Mouse (Mus musculus) heart, postnatal 25 days (tissue): ENCODE results near the gene Spock2. TPM values are rescaled to one million over a fixed set of nuclear protein-coding genes. Genes with fewer than 3 reads are reported as not detected.
A peak's percentile ranks its signal among the peaks of the same experiment; 100 is the strongest.
"Not testable (repeated sequence)": the region's sequence is repeated elsewhere in the genome, so short reads cannot be mapped to it uniquely, and the experiment has no call there.

ENCODE experiments used
- DNase-seq: peaks from one replicate; pipeline ENCODE4 v3.0.0; 2022; ENCODE audit warnings: low spot score
- intact Hi-C: fragments of 180-260 bp; cut with DNase I; formaldehyde crosslinking; loops from one replicate; pipeline ENCODE4 v1.15.1; 2025
- total RNA-seq, 2 experiments: library from RNA; stranded (reverse); gene quantifications; 2 replicates each; pipeline ENCODE4 v1.2.3; 2021

The Spock2 gene
- total RNA-seq, 2 experiments from 2014 or later: 14.8 to 16.1 TPM

DNA sequence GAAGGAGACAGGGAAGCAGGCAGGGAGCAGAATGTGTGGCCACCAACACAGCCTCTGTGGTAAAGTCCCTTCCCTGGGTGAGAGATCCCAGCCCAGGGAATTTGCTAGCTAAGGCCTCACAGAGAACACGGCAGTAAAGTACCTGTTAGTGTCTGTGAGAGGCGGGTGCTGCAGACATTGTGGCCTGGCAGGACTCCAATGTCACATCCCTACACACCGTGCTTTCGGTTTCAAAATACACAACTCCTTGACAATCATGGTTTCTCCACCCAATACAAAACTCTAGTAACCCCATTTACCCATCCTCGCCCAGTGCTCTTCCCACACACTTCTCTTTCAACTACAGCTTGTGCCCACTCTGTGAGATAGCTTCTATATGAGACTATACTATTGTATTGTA is 32.7 kb downstream of the Spock2 start:
- DNase-seq: no peak
- intact Hi-C loops: no loop called here

DNA sequence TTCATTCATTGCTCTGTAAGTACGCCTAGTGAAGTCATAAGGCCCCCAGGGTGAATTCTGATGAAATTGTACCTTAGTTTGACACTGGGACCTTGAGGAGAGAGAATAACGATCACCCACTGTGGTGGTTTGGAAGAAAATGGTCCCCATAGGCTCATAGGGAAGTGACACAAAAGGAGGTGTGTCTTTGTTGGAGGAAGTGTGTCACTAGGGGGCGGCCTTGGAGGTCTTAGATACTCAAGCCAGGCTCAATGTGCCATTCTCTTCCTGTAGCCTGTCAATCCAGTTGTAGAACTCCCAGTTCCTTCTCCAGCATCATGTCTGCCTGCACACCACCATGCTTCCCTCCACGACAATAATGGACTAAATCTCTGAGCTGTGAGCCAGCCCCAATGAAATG is 34.7 kb downstream of the Spock2 start:
- DNase-seq: no peak
- intact Hi-C loops: no loop called here

- DNase-seq: no peak
- intact Hi-C loops: no loop called here
Observed at GRCm38 (mm10) chr10:60141656-60142160, 35.7 kb downstream of the Spock2 start.

DNA sequence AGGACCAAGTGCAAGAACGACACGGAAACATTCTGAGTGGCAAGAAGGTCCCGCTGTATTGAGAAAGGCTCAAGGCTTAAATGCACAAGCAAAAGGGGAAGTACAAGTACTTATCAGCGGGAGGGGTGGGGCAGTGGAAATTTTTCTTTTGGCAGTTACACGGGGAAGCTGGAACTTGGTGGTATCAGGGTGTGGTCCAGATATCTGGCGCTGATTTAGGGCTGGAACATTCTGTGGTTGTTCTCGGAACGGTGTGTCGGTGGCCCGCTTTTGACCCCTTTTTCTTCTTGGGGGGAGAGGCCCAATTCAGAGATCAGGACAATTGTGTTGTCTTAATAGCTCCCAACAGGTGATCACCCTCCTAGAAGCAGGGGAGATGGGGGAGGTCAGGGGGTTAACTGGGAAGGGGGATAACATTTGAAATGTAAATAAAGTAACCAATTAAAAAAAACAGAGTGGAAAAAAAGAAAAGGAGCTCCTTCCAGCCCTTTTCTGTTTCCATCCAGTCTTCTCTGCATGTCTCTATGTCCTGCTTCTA is 41.6 kb downstream of the Spock2 start:
- intact Hi-C loops: loop anchor here (2.0 to 5.0 kb wide), 4 partner anchors 43 to 255 kb away; no protein-coding TSS in a partner anchor
- DNase-seq: peak; percentile 21

DNA sequence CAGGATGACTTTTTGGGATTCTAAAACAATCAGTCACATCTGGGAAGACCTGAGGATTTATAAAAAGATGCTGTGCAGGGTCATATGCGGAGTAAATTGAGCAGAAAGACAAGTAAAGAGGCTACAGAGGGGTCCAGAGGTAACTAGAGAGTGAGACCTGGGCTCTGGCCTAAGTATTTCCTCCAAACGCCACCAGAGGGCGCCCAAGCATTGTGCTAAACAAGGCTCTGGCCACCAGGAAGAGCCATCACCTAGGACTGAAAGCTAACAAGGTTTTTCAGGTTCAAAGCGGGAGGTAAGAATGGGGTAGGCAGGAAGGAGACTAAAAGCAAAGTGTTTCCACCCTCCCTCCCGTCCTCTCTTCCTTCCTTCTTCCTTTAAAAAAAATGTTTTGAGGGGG is 42.1 kb downstream of the Spock2 start:
- intact Hi-C loops: loop anchor here (2.0 to 5.0 kb wide), 4 partner anchors 43 to 256 kb away; no protein-coding TSS in a partner anchor

DNA sequence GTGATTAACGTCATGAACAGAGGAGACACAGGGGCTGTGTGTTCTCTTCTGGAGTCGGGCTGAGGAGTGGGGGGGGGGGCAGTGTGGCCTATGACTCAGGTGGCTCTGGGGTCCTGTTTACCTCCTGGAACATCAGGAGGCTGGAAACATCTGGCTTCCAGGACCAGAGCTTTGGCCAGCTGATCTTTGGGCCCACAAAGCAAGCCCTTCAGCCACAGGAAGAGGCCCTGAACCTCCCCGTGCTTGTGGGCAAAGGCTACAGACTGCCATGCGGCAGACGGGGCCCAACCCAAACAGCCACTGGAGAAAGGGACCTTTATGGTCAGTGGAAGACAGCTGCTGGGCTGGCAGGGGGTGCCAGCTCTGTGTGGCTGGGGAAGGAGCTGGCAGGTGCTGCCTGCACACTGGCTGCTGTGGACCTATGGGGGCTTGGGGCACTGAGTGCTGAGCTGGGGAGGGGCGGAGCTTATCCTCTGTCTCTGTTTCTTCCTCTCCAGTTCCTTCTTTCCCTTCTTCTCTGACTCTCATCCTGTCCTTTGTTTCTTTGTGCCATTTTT is 45.2 kb downstream of the Spock2 start:
- DNase-seq: no peak
- intact Hi-C loops: no loop called here

More for the DNA sequence above, 42.1 kb downstream of the Spock2 start:
- DNase-seq: peak; percentile 39

DNA sequence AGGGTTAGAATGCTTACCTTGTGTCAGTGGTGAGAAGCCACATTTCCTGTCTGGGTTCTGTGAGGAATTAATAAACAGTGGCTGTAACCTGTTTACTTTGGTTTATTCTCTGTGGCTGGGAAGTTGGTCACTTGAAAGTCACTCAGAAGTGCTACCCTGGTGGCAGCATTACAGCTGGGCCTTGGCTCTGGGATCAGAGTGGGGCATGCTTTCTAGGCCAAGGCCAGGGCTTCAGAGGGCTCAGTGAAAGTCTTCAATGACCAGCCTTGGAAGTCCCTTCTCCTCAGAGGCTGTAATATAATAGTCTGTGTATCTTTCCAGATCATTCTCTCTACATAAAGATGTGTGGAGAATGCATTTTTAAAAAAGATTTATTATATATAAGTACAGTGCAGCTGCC is 50.0 kb downstream of the Spock2 start:
- no peak for DNase-seq
- intact Hi-C loops: no loop called here

DNA sequence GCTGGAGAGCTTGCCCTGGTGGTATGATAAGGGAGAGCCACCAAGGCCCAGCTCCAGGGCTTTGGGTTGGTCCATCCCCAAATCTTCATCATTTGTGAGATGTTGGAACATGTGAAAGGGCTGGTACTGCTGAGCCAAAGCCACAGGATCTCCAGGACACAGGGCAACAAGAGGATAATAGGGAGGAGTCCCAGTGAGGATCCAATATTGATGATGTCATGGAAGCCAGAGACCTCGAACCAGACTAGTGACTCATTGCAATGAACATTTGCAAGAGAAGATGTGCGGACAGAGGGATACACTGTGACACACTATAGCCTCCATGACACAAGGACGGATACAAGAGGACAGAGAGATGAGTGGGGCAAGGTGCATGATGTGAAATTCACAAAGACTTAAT is 52.1 kb downstream of the Spock2 start:
- DNase-seq: no peak
- intact Hi-C loops: no loop called here

DNA sequence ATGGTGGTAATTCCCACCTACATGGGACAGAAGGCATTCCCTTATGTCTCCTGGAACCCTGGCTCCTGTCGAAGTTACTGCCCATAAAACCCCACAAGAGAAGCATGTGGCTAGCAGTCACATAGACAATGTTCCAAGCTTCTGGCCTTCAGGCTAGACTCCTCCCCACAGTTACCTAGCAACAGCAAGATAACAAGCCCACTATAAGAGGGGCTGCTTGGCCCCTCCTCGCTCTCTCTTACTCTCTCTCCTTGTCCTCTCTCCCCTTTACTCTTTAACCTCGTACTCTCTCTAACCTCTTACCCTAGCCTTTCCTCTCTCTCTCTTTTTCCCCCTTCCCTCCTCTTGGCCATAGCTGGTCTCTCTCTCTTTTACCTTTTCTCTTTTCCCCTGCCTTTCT is 55.4 kb downstream of the Spock2 start:
- DNase-seq, intact Hi-C loops: not testable (repeated sequence)

DNA sequence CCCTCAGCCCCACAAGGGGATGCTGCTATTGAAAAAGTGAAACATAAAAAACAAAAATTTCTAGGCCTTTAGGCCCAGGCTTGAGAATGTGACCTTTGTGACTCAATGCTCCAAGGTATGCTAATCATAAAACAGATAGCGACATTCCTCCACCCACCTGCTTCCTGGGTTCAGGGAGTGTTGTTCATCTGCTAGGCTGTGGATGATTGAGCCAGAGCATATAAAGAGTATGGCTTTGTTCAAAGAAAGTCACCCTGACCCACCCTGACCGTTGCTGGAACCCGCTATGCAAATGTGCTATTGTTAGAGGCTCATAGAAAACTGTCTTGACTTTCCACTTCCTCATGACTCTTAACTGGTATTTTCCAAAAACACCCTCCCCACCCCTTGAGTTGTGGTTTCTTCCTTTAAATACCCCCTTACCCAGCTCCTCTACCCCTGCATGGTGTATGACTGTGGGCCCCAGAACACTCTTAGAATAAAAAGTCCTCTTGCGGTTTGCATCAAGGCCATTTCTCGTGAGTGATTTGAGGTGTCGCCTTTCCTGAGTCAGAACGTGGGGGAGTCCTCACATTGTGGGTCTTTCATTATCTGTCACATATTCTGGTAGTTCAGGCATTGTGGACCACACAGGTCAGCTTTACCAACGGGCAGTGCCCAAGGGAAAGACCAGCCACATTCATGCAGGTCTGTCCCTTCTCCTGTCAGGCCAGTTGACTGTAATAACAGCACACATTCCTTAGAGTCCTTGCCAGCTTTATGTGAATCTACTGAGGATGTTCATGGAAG is 56.4 kb downstream of the Spock2 start:
- DNase-seq, intact Hi-C loops: not testable (repeated sequence)

GRCm38 (mm10) chr10:60162973-60163255 is 56.9 kb downstream of the Spock2 start:
- intact Hi-C loops: no loop called here
- no peak for DNase-seq

DNA sequence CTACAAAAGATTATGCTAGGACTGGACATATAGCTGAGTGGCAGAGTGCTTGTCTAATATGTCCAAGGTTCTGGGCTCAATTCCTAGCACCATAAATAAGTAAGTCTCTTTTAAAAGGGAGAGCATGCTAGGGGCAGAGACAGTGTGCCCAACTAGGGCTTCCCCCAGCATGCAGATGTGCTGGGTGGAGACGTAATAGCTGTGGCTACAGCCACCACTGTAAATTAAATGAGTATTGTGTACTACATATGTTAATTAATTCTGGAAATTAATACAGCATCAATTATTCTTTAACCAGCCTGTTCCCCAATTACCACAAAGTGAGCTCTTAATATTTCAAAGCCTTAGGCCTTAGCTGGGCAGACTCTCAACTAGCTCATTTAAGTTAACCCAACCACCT is 58.9 kb downstream of the Spock2 start:
- DNase-seq: no peak
- intact Hi-C loops: no loop called here

- intact Hi-C loops: no loop called here
- no peak for DNase-seq
Observed at GRCm38 (mm10) chr10:60166068-60166467, 60.0 kb downstream of the Spock2 start.

- intact Hi-C loops: no loop called here
Observed at GRCm38 (mm10) chr10:60168306-60168705, 62.3 kb downstream of the Spock2 start.

DNA sequence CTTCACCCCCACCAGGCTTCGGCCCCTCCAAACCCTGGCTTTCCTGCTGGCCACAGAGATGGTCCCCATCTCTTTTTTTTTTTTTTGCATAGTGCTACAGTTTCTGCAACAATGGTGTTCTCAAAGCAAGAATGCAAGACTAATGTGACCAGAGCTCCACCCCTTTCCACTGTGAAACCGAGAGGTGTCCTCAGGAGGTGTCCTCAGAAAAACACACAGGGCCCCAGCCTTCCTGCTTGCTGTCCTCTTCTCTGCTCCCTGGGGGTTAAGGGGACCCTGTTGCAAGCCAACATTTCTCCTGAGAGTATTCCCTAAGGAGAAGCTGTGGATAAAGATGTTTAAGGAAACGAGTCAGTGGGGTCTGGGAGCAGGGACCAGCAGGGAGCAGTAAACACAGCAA is 62.9 kb downstream of the Spock2 start:
- DNase-seq: no peak
- intact Hi-C loops: no loop called here

More at GRCm38 (mm10) chr10:60168306-60168705, 62.3 kb downstream of the Spock2 start:
- no peak for DNase-seq

DNA sequence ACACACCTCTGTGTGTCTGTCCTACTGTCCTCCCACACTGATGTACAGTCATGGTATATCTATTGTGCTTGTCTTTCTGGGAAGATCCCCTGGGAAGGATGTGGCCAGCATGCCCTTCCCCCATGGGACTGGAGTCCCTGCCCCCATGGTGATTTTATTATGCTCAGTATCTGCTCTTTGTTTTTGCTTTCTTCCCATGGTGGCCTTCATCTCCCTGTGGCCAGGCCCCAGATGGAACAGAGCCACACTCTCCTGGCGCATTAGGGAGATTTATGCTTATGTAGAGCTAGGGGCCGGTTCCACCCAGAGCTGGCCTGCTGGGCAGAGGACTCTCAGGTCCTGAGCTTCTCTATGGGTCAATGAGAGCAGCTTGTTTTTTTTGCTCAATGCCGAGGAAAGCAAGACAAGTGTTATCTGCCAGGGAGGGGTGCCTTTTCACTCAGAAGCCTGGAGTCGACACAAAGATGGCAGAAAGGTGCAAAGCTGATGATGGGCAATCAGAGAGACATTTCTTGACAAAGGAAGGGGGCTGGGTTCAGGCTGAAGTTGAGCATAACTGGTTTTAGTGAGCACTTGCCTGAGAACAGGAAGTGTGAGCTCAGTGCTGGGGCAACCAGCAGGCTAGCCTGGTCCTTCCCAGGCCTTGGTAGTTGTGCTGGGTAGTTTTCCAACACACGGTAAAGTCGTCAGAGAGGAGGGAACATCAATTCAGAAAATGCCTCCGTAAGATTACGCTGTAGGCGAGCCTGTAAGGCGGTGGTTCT is 64.5 kb downstream of the Spock2 start:
- intact Hi-C loops: no loop called here

DNA sequence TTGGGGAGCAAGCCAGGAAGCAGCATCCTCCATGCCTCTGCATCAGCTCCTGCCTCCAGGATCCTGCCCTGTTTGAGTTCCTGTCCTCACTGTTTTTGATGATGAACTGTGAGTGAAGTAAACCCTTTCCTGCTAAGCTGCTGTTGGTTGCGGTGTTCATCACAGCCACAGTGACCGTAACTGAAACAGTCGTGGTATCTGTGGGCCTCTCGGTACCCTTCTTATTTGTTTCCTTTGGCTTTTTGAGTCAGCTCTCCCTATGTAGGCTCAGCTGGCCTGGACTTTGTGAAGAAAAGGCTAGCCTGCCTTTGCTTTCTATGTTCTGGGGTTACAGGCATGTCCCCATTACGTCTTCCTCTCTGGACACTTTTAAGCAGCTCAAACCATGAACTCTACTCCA is 65.3 kb downstream of the Spock2 start:
- intact Hi-C loops: no loop called here
- DNase-seq: no peak

More for the DNA sequence above, 64.5 kb downstream of the Spock2 start:
- no peak for DNase-seq

DNA sequence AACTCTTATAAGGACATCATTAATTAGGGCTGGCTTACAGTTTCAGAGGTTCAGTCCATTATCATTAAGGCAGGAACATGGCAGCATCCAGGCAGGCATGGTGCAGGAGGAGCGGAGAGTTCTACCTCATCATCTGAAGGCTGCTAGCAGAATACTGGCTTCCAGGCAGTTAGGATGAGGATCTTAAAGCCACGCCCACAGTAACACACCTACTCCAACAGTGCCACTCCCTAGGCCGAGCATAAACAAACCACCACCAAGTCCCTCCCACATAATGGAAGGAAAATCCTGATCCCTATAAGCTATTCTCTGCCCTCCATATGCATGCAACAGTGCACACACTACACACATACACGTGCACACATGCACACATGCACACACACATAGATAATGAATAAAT is 66.3 kb downstream of the Spock2 start:
- no peak for DNase-seq
- intact Hi-C loops: no loop called here

GRCm38 (mm10) chr10:60173035-60173434 is 67.0 kb downstream of the Spock2 start:
- DNase-seq: no peak
- intact Hi-C loops: no loop called here

- intact Hi-C loops: no loop called here
- no peak for DNase-seq
Observed at GRCm38 (mm10) chr10:60174506-60174905, 68.5 kb downstream of the Spock2 start.

GRCm38 (mm10) chr10:60175306-60175705 is 69.3 kb downstream of the Spock2 start:
- intact Hi-C loops, DNase-seq: not testable (repeated sequence)
